ENCODE assay signal across 8 mouse cellular contexts in the genomic region with DNA sequence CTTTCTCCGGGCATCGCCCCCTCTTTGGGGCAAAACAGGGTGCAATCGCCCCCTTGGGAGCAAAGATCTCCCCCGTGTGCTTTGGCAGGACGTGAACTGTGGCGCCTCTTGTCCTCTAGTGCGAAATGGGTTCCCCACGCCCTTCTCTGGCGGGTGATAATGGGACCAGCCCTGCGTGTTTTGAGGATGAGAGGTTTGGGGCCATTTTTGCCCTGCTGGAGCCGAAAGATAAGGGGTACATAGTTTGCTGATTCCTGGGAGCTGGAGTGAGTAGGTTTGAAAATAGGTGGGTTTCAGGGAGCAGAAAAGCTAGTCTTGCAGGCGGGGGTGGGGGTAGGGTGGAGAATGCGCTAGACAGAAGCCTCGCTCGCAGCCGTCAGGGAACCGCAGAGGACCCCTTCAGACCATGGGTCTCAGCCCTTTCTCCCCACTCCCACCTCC. TPM values are rescaled to one million over a fixed set of nuclear protein-coding genes. Genes with fewer than 3 reads are reported as not detected.
DNase-seq lines count a peak whose midpoint lies in the region; ATAC-seq and TF ChIP-seq lines count a peak whose summit lies in the region.

No protein-coding gene starts in this region.

- 0% methylated on average over 17 of the region's 17 CpGs for WGBS in forebrain, embryonic 10.5 days
- 0% methylated on average over 17 of the region's 17 CpGs for WGBS in hindbrain, embryonic 13.5 days
- WGBS in limb, embryonic 11.5 days = under 1% methylated on average over 17 of the region's 17 CpGs
- WGBS in midbrain, embryonic 11.5 days = under 1% methylated on average over 17 of the region's 17 CpGs
- WGBS in stomach, embryonic 15.5 days = under 1% methylated on average over 17 of the region's 17 CpGs

- peak; percentile 97 for DNase-seq in heart, adult 11 months
- DNase-seq in heart, adult 8-10 months (ENCODE audit: low spot score) = no peak
- peak; percentile 72 for DNase-seq in brain, embryonic 14.5 days (ENCODE audit: low read depth)
- peak; percentile 37 for DNase-seq in forebrain, embryonic 10.5 days (ENCODE audit: extremely low spot score, low spot score)
- DNase-seq in limb, embryonic 11.5 days (ENCODE audit: low spot score) = peak; percentile 62
- peak; percentile 95 for DNase-seq in midbrain, embryonic 11.5 days (ENCODE audit: low spot score, missing footprints)

- no peaks in the 10 kb centered on the region for H3K9me3 ChIP-seq in forebrain, embryonic 10.5 days
- no peaks in the 10 kb centered on the region for H3K9me3 ChIP-seq in hindbrain, embryonic 13.5 days
- no peaks in the 10 kb centered on the region for H3K9me3 ChIP-seq in limb, embryonic 11.5 days (ENCODE audit: control insufficient read depth, low read length)
- no peaks in the 10 kb centered on the region for H3K9me3 ChIP-seq in midbrain, embryonic 11.5 days (ENCODE audit: control insufficient read depth, low read length)
- H3K9me3 ChIP-seq in stomach, embryonic 15.5 days = no peaks in the 10 kb centered on the region

- H3K27ac ChIP-seq in forebrain, embryonic 10.5 days = peak overlapping the region; percentile 100
- H3K27ac ChIP-seq in hindbrain, embryonic 13.5 days = peak overlapping the region; percentile 100
- H3K27ac ChIP-seq in limb, embryonic 11.5 days (replicated peaks; ENCODE audit: low read depth, low read length) = peak overlapping the region; percentile 100
- peak overlapping the region; percentile 100 for H3K27ac ChIP-seq in midbrain, embryonic 11.5 days (ENCODE audit: low read depth, low read length)
- H3K27ac ChIP-seq in stomach, embryonic 15.5 days = peak overlapping the region; percentile 100

- peak overlapping the region; percentile 100 for H3K9ac ChIP-seq in hindbrain, embryonic 13.5 days
- peak overlapping the region; percentile 100 for H3K9ac ChIP-seq in limb, embryonic 11.5 days (ENCODE audit: low read length)
- peak overlapping the region; percentile 100 for H3K9ac ChIP-seq in midbrain, embryonic 11.5 days (ENCODE audit: low read length)
- peak overlapping the region; percentile 100 for H3K9ac ChIP-seq in stomach, embryonic 15.5 days

- H3K4me1 ChIP-seq in forebrain, embryonic 10.5 days = peaks cover 45% of the 10 kb centered on the region
- H3K4me1 ChIP-seq in hindbrain, embryonic 13.5 days (replicated peaks) = peaks cover 38% of the 10 kb centered on the region
- H3K4me1 ChIP-seq in limb, embryonic 11.5 days (ENCODE audit: control insufficient read depth, insufficient read depth, low read length) = peaks cover 6% of the 10 kb centered on the region; the same call in 1 of the 2 replicates
- H3K4me1 ChIP-seq in midbrain, embryonic 11.5 days (ENCODE audit: control insufficient read depth, insufficient read depth, low read length) = peaks cover 29% of the 10 kb centered on the region
- peaks cover 26% of the 10 kb centered on the region for H3K4me1 ChIP-seq in stomach, embryonic 15.5 days

- H3K27me3 ChIP-seq in forebrain, embryonic 10.5 days (ENCODE audit: poor library complexity, severe bottlenecking) = no peaks in the 10 kb centered on the region
- H3K27me3 ChIP-seq in hindbrain, embryonic 13.5 days = no peaks in the 10 kb centered on the region
- no peaks in the 10 kb centered on the region for H3K27me3 ChIP-seq in limb, embryonic 11.5 days (ENCODE audit: control insufficient read depth, insufficient read depth, low read length)
- no peaks in the 10 kb centered on the region for H3K27me3 ChIP-seq in midbrain, embryonic 11.5 days (ENCODE audit: control insufficient read depth, insufficient read depth, low read length)
- H3K27me3 ChIP-seq in stomach, embryonic 15.5 days (replicated peaks) = no peaks in the 10 kb centered on the region

- H3K36me3 ChIP-seq in forebrain, embryonic 10.5 days (replicated peaks) = peaks cover 25% of the 10 kb centered on the region
- no peaks in the 10 kb centered on the region for H3K36me3 ChIP-seq in hindbrain, embryonic 13.5 days
- H3K36me3 ChIP-seq in limb, embryonic 11.5 days (ENCODE audit: control insufficient read depth, insufficient read depth, low read length) = no peaks in the 10 kb centered on the region
- H3K36me3 ChIP-seq in midbrain, embryonic 11.5 days (ENCODE audit: control insufficient read depth, insufficient read depth, low read length) = no peaks in the 10 kb centered on the region
- H3K36me3 ChIP-seq in stomach, embryonic 15.5 days = no peaks in the 10 kb centered on the region

- peak overlapping the region; percentile 91 for H3K4me2 ChIP-seq in hindbrain, embryonic 13.5 days
- H3K4me2 ChIP-seq in limb, embryonic 11.5 days (ENCODE audit: low read depth, severe bottlenecking) = peak overlapping the region; percentile 87
- H3K4me2 ChIP-seq in midbrain, embryonic 11.5 days = peak overlapping the region; percentile 96
- peak overlapping the region; percentile 76 for H3K4me2 ChIP-seq in stomach, embryonic 15.5 days

- peak overlapping the region; percentile 92 for H3K4me3 ChIP-seq in forebrain, embryonic 10.5 days
- peak overlapping the region; percentile 94 for H3K4me3 ChIP-seq in hindbrain, embryonic 13.5 days
- H3K4me3 ChIP-seq in limb, embryonic 11.5 days (ENCODE audit: low read depth, low read length) = peak overlapping the region; percentile 89
- H3K4me3 ChIP-seq in midbrain, embryonic 11.5 days (ENCODE audit: low read depth, low read length) = peak overlapping the region; percentile 89
- peak overlapping the region; percentile 94 for H3K4me3 ChIP-seq in stomach, embryonic 15.5 days (replicated peaks)

- TF ChIP-seq CTCF in brain, embryonic 14.5 days (IDR thresholded peaks at IDR 0.05; ENCODE audit: borderline replicate concordance, extremely low read depth, insufficient read depth, insufficient read length) = no peak

- ATAC-seq in hindbrain, embryonic 13.5 days (ENCODE audit: low FRiP score) = no peak
- ATAC-seq in limb, embryonic 11.5 days (ENCODE audit: insufficient number of reproducible peaks, low FRiP score, low TSS enrichment, low read depth) = no peak
- ATAC-seq in midbrain, embryonic 11.5 days (ENCODE audit: low FRiP score) = no peak
- ATAC-seq in stomach, embryonic 15.5 days (ENCODE audit: insufficient read depth, low FRiP score, low read depth) = no peak

- peak; percentile 7; the same call in 1 of the 2 replicates for TF ChIP-seq POLR2A in brain, embryonic 14.5 days (IDR thresholded peaks at IDR 0.05; ENCODE audit: borderline replicate concordance, extremely low read depth, insufficient read depth, insufficient read length, poor library complexity, severe bottlenecking)

RNA-seq across cellular contexts. Expression of gene Zc3h4, which starts 1.3 kb away (rescaled TPM):
- 10 to 100 TPM; 22.6 to 32.9 (median 28.8) TPM for total RNA-seq in heart, adult 8-10 months (2022)
- polyA plus RNA-seq in brain, embryonic 14.5 days (2012; rRNA removed) = 63.7 and 73.2 TPM in 2 replicates
- 18.8 and 19.2 TPM in 2 replicates for polyA plus RNA-seq in forebrain, embryonic 10.5 days (2016; fragmentation: Nextera tagmentation; extraction: Ambion mirVana)
- 17.4 and 18.6 TPM in 2 replicates for polyA plus RNA-seq in hindbrain, embryonic 13.5 days (2015; fragmentation: Nextera tagmentation; extraction: Ambion mirVana)
- 18.6 and 20.0 TPM in 2 replicates for polyA plus RNA-seq in limb, embryonic 11.5 days (2014; fragmentation: Nextera tagmentation; extraction: Ambion mirVana)
- polyA plus RNA-seq in midbrain, embryonic 11.5 days (2014; fragmentation: Nextera tagmentation; extraction: Ambion mirVana) = 15.5 and 16.1 TPM in 2 replicates
- 16.8 and 17.4 TPM in 2 replicates for polyA plus RNA-seq in stomach, embryonic 15.5 days (2015; fragmentation: Nextera tagmentation; extraction: Ambion mirVana)

RNA-seq across cellular contexts. Expression of gene Sae1, which starts 14.4 kb away (rescaled TPM):
- total RNA-seq in heart, adult 8-10 months (2022) = 10 to 100 TPM; 31.6 to 38.8 (median 36.1) TPM
- polyA plus RNA-seq in brain, embryonic 14.5 days (2012; rRNA removed) = 147 and 150 TPM in 2 replicates
- 505 and 521 TPM in 2 replicates for polyA plus RNA-seq in forebrain, embryonic 10.5 days (2016; fragmentation: Nextera tagmentation; extraction: Ambion mirVana)
- 259 and 260 TPM in 2 replicates for polyA plus RNA-seq in hindbrain, embryonic 13.5 days (2015; fragmentation: Nextera tagmentation; extraction: Ambion mirVana)
- 434 and 441 TPM in 2 replicates for polyA plus RNA-seq in limb, embryonic 11.5 days (2014; fragmentation: Nextera tagmentation; extraction: Ambion mirVana)
- polyA plus RNA-seq in midbrain, embryonic 11.5 days (2014; fragmentation: Nextera tagmentation; extraction: Ambion mirVana) = 382 and 395 TPM in 2 replicates
- polyA plus RNA-seq in stomach, embryonic 15.5 days (2015; fragmentation: Nextera tagmentation; extraction: Ambion mirVana) = 272 and 284 TPM in 2 replicates

RNA-seq across cellular contexts. Expression of gene Tmem160, which starts 50.6 kb away (rescaled TPM):
- total RNA-seq in heart, adult 8-10 months (2022) = 10 to 100 TPM; 79.6 to 97.6 (median 89.8) TPM
- polyA plus RNA-seq in brain, embryonic 14.5 days (2012; rRNA removed) = 52.5 and 69.0 TPM in 2 replicates
- 64.4 and 68.5 TPM in 2 replicates for polyA plus RNA-seq in forebrain, embryonic 10.5 days (2016; fragmentation: Nextera tagmentation; extraction: Ambion mirVana)
- polyA plus RNA-seq in hindbrain, embryonic 13.5 days (2015; fragmentation: Nextera tagmentation; extraction: Ambion mirVana) = 55.9 and 60.8 TPM in 2 replicates
- polyA plus RNA-seq in limb, embryonic 11.5 days (2014; fragmentation: Nextera tagmentation; extraction: Ambion mirVana) = 62.0 and 71.4 TPM in 2 replicates
- polyA plus RNA-seq in midbrain, embryonic 11.5 days (2014; fragmentation: Nextera tagmentation; extraction: Ambion mirVana) = 40.0 and 49.2 TPM in 2 replicates
- 48.5 and 57.0 TPM in 2 replicates for polyA plus RNA-seq in stomach, embryonic 15.5 days (2015; fragmentation: Nextera tagmentation; extraction: Ambion mirVana)
